Mouse (Mus musculus) frontal cortex, postnatal 10 days (tissue): ENCODE results near the gene Vps8.

Source experiments
- DNase-seq, 2 experiments: peaks; one replicate each; pipeline ENCODE4 v3.0.0; 2022; ENCODE audit warnings: low spot score in 2 of 2, mixed read lengths in 1 of 2

Gene Vps8

GRCm38 (mm10) chr16:21477074-21477473 lies 54.2 kb downstream of the Vps8 start:
- DNase-seq = no peak

DNA sequence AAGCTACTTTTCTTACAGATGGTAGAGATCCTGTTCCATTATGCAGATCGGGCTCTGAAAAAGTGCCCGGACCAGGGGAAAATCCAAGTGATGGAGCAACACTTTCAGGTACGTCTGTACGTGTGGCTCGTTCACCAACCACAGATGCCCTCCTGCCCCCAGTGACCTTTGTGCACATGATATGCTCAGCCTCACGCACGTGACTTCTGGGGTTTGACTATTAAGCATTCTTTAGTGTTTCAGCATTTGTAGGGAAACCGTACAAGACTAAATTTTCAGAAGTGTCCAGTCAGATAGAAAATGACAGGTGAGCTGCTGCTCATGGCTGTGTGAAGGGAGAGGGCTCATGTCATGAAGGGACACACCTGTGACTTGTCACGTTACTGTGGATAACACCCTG lies 55.5 kb downstream of the Vps8 start:
- DNase-seq = no peak

- no peak for DNase-seq
These were observed 60.9 kb downstream of the Vps8 start for GRCm38 (mm10) chr16:21483803-21484202.

DNA sequence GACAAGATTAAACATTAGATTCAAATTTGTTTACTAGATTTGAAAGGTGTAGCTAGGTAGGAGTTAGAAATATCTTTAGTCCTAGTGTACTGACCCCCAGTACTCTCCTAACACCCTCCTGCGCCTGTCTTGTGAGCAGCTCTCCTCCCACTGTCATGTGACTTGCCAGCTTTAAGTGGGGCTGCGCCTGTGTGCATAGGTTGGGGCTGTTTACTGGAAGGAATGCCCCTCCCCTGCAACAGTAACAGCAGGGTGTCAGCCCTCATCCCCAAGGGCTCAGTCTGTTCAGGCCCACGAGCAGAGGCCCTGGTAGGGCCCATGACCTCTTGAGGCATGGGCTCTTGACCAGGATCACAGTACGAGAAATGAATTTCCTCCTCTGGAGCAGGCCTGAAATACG lies 62.8 kb downstream of the Vps8 start:
- DNase-seq = no peak

GRCm38 (mm10) chr16:21488413-21488812 lies 65.5 kb downstream of the Vps8 start:
- peak in 1 of 2 experiments; percentile 52 for DNase-seq

- DNase-seq = no peak
These were observed 69.4 kb downstream of the Vps8 start for GRCm38 (mm10) chr16:21492346-21492745.

DNA sequence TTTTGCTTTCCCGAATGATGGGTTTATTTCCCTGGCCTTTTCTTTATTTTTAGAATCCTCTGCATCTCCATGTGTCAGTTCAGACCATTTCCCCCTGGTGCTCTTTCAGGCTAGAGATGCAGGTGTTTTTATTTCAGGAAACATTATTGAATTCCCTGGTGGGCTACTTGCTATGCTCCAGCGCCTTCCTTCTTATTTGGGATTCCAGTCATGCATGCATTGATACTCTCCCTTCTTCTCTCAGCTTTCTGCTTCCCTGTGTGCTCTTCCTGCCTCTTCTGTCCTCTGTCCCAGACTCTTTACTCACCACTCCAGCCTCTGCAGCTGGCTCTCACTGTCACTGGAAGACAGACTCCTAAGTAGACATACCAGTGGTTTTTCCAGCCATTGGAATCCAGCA lies 70.0 kb downstream of the Vps8 start:
- no peak for DNase-seq

DNA sequence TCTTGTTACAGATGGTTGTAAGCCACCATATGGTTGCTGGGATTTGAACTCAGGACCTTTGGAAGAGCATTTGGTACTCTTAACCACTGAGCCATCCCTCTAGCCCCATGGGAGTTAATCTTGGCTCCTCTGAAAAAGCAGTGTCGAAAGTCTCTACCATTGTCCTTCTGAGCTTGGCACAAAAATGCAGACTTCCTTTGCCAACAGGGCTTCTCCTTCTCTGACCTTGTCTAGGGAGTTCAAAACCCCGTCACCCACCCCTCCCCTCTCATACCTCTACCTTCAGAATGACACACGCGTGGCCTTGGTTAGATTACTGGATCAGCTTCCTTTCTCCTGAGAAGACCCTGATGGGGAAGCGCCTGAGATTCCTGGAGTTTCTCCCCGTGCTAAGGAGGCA lies 71.8 kb downstream of the Vps8 start:
- no peak for DNase-seq

DNA sequence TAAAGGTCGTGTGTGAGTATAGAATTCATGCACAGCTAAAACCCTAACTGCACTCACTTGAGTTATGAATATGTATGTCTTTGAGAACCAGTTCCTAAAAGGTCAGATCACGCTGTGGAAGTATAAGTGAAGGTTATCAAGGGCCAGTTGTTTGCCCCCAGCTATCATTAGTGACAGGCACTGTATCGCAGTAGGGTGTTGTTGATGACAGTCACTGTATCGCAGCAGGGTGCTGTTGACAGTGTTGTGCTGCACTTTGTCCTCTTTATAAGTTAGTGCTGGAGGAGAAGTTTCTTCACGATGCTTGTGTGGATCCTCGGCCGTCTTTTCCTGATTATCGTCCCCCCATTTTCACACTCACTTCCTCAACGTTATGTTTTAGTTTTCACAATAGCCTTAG lies 73.9 kb downstream of the Vps8 start:
- no peak for DNase-seq

DNA sequence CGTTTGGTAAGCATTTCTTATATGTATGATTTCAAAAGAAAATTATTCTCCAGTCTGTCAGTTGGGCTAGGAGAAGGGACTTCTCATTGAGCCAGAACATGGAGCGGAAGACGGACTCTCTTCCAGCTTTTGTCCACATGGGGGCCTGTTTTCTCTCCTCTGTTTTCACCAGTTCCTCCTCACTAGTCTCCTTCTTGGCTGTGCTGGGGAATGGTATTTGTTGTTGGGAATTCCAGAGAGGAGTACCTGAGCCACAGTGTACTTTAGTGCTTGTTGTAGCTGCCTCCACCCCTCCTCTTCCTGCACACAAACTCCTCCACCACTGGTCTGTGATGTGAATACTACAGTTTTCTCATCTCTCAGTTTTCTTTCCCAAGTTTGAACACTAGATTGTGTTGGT lies 74.7 kb downstream of the Vps8 start:
- DNase-seq = no peak

DNA sequence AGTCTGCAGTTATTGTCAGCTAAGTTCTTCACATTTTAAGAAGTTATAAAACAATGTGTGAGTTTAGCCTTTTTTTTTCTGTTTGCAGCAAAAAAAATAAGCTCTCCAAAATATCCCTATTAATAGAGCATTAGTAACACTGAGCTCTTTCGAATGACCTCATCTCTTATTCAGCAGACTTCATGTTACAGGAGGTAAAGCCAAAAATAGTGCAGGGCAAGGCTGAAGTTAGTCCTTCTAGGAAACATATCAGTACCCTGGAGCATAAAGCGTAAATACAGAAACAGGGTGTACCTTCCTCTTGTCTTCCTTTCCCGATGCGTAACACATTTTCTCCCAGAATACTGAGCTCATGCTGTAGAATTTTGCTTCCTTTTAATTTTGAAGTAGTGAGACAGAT lies 76.1 kb downstream of the Vps8 start:
- DNase-seq = no peak

- no peak for DNase-seq
These were observed 76.7 kb downstream of the Vps8 start for GRCm38 (mm10) chr16:21499656-21500055.

GRCm38 (mm10) chr16:21518833-21519232 lies 95.9 kb downstream of the Vps8 start:
- no peak for DNase-seq

- DNase-seq = no peak
These were observed 96.9 kb downstream of the Vps8 start for GRCm38 (mm10) chr16:21519785-21520184.

DNA sequence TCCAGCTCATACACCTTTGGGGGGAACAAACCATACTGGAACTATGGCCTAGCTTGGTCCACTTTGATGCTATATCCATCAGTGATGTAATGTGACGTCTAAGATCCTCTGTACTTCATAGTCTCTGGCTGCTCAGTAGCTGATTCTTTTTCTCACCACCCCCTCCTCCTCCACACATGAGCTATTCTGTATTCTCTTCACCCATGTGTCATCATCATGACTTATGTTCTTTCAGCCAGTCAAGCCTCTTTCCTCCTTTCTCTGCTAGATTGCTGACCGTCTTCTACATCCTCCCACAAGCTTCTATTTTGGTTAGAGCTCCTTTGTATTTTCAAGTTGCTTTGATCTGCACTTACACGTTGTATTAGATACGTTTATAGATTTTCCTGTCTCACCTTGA lies 100.8 kb downstream of the Vps8 start:
- no peak for DNase-seq

GRCm38 (mm10) chr16:21525376-21525775 lies 102.5 kb downstream of the Vps8 start:
- DNase-seq = no peak

GRCm38 (mm10) chr16:21527271-21528007 lies 104.5 kb downstream of the Vps8 start:
- DNase-seq = no peak

DNA sequence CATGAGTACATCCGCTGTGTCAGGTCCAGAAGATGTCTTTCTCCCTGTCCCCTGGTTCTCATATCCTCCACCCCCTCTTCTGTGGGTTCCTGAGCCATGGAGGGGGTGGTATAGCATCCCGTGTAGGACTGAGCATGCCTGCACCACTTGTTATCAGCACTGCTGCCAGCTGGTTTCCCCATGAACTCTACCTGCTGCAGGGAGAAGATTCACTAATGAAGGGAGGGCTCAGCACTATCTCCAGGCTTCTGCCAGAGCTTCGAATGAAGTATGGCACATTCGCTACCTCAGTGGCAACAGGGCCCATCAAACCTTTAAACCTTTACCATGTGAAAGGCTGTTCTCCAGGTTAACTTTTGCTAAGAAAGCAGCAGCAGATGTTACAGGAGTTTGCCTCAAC lies 110.6 kb downstream of the Vps8 start:
- no peak for DNase-seq

GRCm38 (mm10) chr16:21536240-21537005 lies 113.5 kb downstream of the Vps8 start:
- DNase-seq = no peak

GRCm38 (mm10) chr16:21537312-21537711 lies 114.4 kb downstream of the Vps8 start:
- DNase-seq = no peak

- no peak for DNase-seq
These were observed 116.0 kb downstream of the Vps8 start for GRCm38 (mm10) chr16:21538889-21539288.

- DNase-seq = no peak
These were observed 119.6 kb downstream of the Vps8 start for GRCm38 (mm10) chr16:21542559-21542958.

GRCm38 (mm10) chr16:21547446-21547845 lies 124.5 kb downstream of the Vps8 start:
- no peak for DNase-seq
